Mouse (Mus musculus): ENCODE data around the gene Ccpg1. TPM values are rescaled to one million over a fixed set of nuclear protein-coding genes. Genes with fewer than 3 reads are reported as not detected.

Ccpg1 gene
- polyA plus RNA-seq, 2 experiments, result 3.4 to 7.8 TPM

DNA sequence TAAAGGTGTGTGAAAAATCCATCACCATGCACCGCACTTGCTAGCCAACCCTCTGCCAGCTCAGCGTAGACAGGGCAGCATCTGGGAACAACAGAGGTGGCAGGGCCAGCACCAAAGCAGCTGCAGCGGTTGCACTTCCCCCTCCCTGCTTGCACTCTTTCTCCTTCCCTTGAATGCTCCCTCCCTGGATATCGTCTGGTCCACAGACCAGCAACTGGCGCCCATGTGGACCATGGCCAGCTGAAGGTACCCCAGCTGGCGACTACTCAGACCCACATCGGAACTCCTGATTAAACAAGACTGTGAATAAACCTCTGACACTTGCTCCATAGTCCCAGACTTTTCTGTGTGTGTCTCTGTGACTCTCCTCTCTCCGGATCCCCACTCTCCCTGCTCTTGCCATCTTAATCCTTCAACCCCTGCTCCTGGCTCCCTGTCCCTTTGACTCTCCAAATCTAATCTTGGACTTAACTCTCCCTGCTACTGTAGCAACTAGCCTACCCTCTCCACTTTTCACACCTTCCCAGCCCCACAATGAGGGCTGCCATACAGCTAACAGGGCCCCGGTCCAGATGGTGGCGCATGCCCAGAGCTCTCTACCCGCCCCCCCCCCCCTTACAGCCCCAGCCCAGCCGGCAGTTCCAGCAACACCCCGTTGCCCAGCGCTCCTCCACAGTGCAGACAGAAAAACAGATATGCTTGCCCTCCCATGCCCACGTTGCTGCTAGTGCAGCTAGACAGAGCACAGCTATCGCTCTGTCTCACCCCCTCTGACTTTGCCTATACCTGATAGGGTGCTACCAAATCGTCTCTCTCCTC lies 40.8 kb downstream of the Ccpg1 start:
- H3K4me1 ChIP-seq (replicated peaks; ENCODE audit: control insufficient read depth in 2 of 2, insufficient read depth in 2 of 2, low read length in 1 of 2), result no peaks in the 10 kb centered on the region
- WGBS (ENCODE audit: insufficient replicate concordance), result 55% methylated on average over 16 of the region's 17 CpGs

DNA sequence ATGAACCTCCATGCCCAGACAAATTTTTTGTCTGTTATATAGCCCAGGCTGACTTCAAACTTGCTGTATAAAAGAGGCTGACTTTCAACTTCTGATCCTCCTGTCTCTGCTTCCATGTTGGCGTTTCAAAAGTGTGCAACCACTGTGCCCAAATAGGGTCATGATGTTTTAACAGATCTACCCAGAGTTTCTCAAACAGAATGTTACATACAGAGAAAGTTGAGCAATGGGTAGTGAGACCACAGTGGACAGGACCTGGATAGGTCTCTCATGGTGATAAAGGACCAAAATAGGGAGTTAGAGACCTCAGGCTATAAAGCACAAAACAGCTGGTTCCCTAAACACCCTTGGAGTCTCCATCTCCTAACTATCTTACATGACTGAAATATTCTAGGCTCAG lies 45.2 kb downstream of the Ccpg1 start:
- TF ChIP-seq CTCF (IDR thresholded peaks at IDR 0.05; ENCODE audit: low read depth), result no peak
- TF ChIP-seq EP300 (IDR thresholded peaks at IDR 0.05; ENCODE audit: low read depth), result no peak
- DNase-seq (ENCODE audit: low read depth in 3 of 3, low spot score in 3 of 3), result no peak
- H3K4me1 ChIP-seq (replicated peaks; ENCODE audit: control insufficient read depth in 2 of 2, insufficient read depth in 2 of 2, low read length in 1 of 2), result no peaks in the 10 kb centered on the region
- no peaks in the 10 kb centered on the region for H3K27me3 ChIP-seq (ENCODE audit: control insufficient read depth, insufficient read depth, low read length)
- H3K27ac ChIP-seq, result no peak overlapping the region
- ATAC-seq (ENCODE audit: insufficient read depth), result no peak
- no peaks in the 10 kb centered on the region for H3K36me3 ChIP-seq (replicated peaks; ENCODE audit: control insufficient read depth, insufficient read depth, low read depth)
- H3K9me3 ChIP-seq (ENCODE audit: control insufficient read depth, low read length), result no peaks in the 10 kb centered on the region
- H3K4me3 ChIP-seq (ENCODE audit: insufficient read depth in 1 of 2, low read depth in 2 of 2, low read length in 2 of 2), result no peak overlapping the region
- 68% methylated on average over 1 of the region's 1 CpGs for WGBS (ENCODE audit: insufficient replicate concordance)
- no peak overlapping the region for H3K4me2 ChIP-seq (ENCODE audit: low read depth)
- no peak overlapping the region for H3K9ac ChIP-seq (replicated peaks)

More for the DNA sequence above, 40.8 kb downstream of the Ccpg1 start:
- TF ChIP-seq EP300 (IDR thresholded peaks at IDR 0.05; ENCODE audit: low read depth) (no peak), CTCF (IDR thresholded peaks at IDR 0.05; ENCODE audit: low read depth) (no peak)
- no peak for DNase-seq (ENCODE audit: low read depth in 3 of 3, low spot score in 3 of 3)
- Histone ChIP-seq H3K36me3 (replicated peaks; ENCODE audit: control insufficient read depth, insufficient read depth, low read depth) (no peaks in the 10 kb centered on the region), H3K9ac (replicated peaks) (no peak overlapping the region), H3K9me3 (ENCODE audit: control insufficient read depth, low read length) (no peaks in the 10 kb centered on the region), H3K27me3 (ENCODE audit: control insufficient read depth, insufficient read depth, low read length) (no peaks in the 10 kb centered on the region), H3K4me2 (ENCODE audit: low read depth) (no peak overlapping the region), H3K4me3 (ENCODE audit: insufficient read depth in 1 of 2, low read depth in 2 of 2, low read length in 2 of 2) (no peak overlapping the region), H3K27ac (no peak overlapping the region)
- ATAC-seq (ENCODE audit: insufficient read depth), result no peak

DNA sequence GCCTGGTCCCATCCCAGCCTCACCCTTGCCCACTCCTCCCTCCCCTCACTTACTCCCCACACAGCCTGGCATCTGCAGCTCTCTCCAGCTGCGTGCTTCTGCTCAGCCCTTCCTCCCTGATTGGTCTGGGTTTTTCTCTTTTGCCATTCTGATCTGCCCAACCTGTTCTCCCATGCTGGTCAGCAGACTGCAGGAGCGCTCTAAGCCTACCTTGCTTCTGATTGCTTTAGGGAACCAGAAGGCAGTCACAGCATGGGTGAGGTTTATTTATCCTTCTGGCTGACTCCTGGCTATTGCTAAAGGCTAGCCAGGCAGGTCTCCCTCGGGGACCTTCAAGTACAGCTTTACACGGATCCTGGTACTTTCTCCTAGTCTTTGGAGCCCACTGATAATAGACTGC lies 46.2 kb downstream of the Ccpg1 start:
- Histone ChIP-seq H3K4me1 (replicated peaks; ENCODE audit: control insufficient read depth in 2 of 2, insufficient read depth in 2 of 2, low read length in 1 of 2) (no peaks in the 10 kb centered on the region), H3K27ac (no peak overlapping the region), H3K27me3 (ENCODE audit: control insufficient read depth, insufficient read depth, low read length) (no peaks in the 10 kb centered on the region), H3K36me3 (replicated peaks; ENCODE audit: control insufficient read depth, insufficient read depth, low read depth) (no peaks in the 10 kb centered on the region), H3K9me3 (ENCODE audit: control insufficient read depth, low read length) (no peaks in the 10 kb centered on the region), H3K9ac (replicated peaks) (no peak overlapping the region), H3K4me3 (ENCODE audit: insufficient read depth in 1 of 2, low read depth in 2 of 2, low read length in 2 of 2) (no peak overlapping the region), H3K4me2 (ENCODE audit: low read depth) (no peak overlapping the region)
- DNase-seq (ENCODE audit: low read depth in 3 of 3, low spot score in 3 of 3) (no peak), ATAC-seq (ENCODE audit: insufficient read depth) (no peak)
- TF ChIP-seq EP300 (IDR thresholded peaks at IDR 0.05; ENCODE audit: low read depth), result no peak
- no peak for TF ChIP-seq CTCF (IDR thresholded peaks at IDR 0.05; ENCODE audit: low read depth)
- WGBS (ENCODE audit: insufficient replicate concordance), result 57% methylated on average over 4 of the region's 4 CpGs

DNA sequence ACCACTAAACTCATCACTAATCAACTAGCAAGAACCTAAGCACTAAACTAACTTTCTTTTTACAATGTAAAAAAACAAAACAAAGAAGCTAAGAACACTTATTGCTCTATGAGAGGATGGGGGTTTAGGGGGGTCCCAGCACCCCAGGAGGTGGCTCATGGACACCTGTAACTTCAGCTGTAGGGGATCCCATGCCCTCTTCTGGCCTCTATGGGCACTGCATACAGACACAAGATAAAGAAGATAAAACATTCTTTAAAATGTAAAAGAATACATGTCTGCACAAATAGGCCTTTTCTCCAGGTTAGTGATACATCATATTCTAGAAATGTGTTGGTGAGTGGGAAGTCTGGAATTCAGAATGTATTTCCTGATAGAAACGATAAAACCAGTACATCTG lies 48.2 kb downstream of the Ccpg1 start:
- H3K36me3 ChIP-seq (replicated peaks; ENCODE audit: control insufficient read depth, insufficient read depth, low read depth), result no peaks in the 10 kb centered on the region
- DNase-seq (ENCODE audit: low read depth in 3 of 3, low spot score in 3 of 3) (no peak), ATAC-seq (ENCODE audit: insufficient read depth) (no peak)
- no peak overlapping the region for H3K27ac ChIP-seq
- H3K4me3 ChIP-seq (ENCODE audit: insufficient read depth in 1 of 2, low read depth in 2 of 2, low read length in 2 of 2), result no peak overlapping the region
- no peaks in the 10 kb centered on the region for H3K4me1 ChIP-seq (replicated peaks; ENCODE audit: control insufficient read depth in 2 of 2, insufficient read depth in 2 of 2, low read length in 1 of 2)
- TF ChIP-seq EP300 (IDR thresholded peaks at IDR 0.05; ENCODE audit: low read depth) (no peak), CTCF (IDR thresholded peaks at IDR 0.05; ENCODE audit: low read depth) (peak; percentile 30)
- WGBS (ENCODE audit: insufficient replicate concordance), result 80% methylated on average over 1 of the region's 1 CpGs
- no peaks in the 10 kb centered on the region for H3K9me3 ChIP-seq (ENCODE audit: control insufficient read depth, low read length)
- H3K27me3 ChIP-seq (ENCODE audit: control insufficient read depth, insufficient read depth, low read length), result no peaks in the 10 kb centered on the region
- no peak overlapping the region for H3K9ac ChIP-seq (replicated peaks)
- no peak overlapping the region for H3K4me2 ChIP-seq (ENCODE audit: low read depth)

DNA sequence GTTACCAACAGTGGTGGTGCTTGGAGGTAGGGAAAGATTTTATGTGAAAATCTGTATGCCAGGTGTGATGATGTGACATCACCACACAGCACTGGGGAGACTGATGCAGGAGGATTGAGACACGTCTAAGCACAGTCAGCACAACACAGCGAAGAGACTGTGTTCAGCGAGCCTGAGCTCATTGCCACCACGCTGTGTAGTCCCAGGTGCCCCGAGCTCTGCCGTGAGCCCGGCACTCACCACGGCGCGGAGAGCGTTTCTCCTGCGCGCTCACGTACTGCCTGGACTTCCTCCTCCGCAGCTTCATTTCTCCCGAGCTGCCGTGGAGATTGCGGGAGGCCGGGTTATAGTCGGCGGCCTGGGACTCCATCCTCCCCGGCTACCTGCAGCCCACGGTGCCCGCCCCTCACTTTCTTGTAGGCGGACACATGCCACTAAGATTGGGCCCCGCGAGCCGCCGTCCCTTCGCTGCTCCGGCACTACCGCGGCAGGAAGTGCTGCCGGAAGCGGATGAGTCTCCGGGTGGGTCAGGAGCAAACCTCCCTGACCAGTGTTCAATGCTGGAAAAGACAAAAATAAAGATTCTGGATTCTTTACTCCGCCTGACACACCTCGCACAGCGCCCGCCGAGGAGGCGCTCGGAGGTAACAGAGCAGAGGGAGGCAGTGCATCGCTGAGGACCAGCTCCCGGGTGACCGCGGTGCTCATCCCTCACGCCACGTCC lies 54.2 kb downstream of the Ccpg1 start:
- peak overlapping the region; percentile 46 for H3K27ac ChIP-seq
- H3K36me3 ChIP-seq (replicated peaks; ENCODE audit: control insufficient read depth, insufficient read depth, low read depth), result no peaks in the 10 kb centered on the region
- peaks cover 8 to 11% of the 10 kb centered on the region in 2 experiments for H3K4me1 ChIP-seq (replicated peaks; ENCODE audit: control insufficient read depth in 2 of 2, insufficient read depth in 2 of 2, low read length in 1 of 2)
- H3K4me3 ChIP-seq (ENCODE audit: insufficient read depth in 1 of 2, low read depth in 2 of 2, low read length in 2 of 2), result peak overlapping the region; percentile 70 to 86
- no peak for TF ChIP-seq EP300 (IDR thresholded peaks at IDR 0.05; ENCODE audit: low read depth)
- DNase-seq (ENCODE audit: low read depth in 3 of 3, low spot score in 3 of 3) (peak; percentile 74 to 79 (median 77)), ATAC-seq (ENCODE audit: insufficient read depth) (peak; percentile 86)
- H3K27me3 ChIP-seq (ENCODE audit: control insufficient read depth, insufficient read depth, low read length), result no peaks in the 10 kb centered on the region
- peak overlapping the region; percentile 89 for H3K9ac ChIP-seq (replicated peaks)
- under 1% methylated on average over 49 of the region's 49 CpGs for WGBS (ENCODE audit: insufficient replicate concordance)
- H3K4me2 ChIP-seq (ENCODE audit: low read depth), result peak overlapping the region; percentile 89
- H3K9me3 ChIP-seq (ENCODE audit: control insufficient read depth, low read length), result no peaks in the 10 kb centered on the region

Data from liver, embryonic 14.5 days (tissue).